Mouse (Mus musculus) cerebellum, adult 9-10 months (tissue): ENCODE data around the gene Fam122b.

Experiments used
- DNase-seq: peaks from one replicate; pipeline ENCODE4 v3.0.0; 2022

The Fam122b gene

GRCm38 (mm10) chrX:53196392-53196791, 73.2 kb downstream of the Fam122b start:
- DNase-seq: no peak
